Mouse (Mus musculus): ENCODE results near the gene Srcin1.

GRCm38 (mm10) chr11:97485661-97486060, 90.3 kb downstream of the Srcin1 start:
- TF ChIP-seq USF1 (IDR thresholded peaks at IDR 0.05; ENCODE audit: low read depth) = no peak
- TF ChIP-seq CTCF (IDR thresholded peaks at IDR 0.05; ENCODE audit: control insufficient read depth, insufficient read depth, insufficient read length) = no peak
- no peak for TF ChIP-seq MAX (IDR thresholded peaks at IDR 0.05)
- no peak for TF ChIP-seq CEBPB (IDR thresholded peaks at IDR 0.05; ENCODE audit: low read depth)
- no peak for TF ChIP-seq MYOG (IDR thresholded peaks at IDR 0.05; ENCODE audit: control insufficient read depth, extremely low read depth, insufficient read length)
- TF ChIP-seq FOSL1 (IDR thresholded peaks at IDR 0.05; ENCODE audit: insufficient read depth, low read length, poor library complexity, severe bottlenecking) = no peak
- TF ChIP-seq MYOD1 (IDR thresholded peaks at IDR 0.05; ENCODE audit: control insufficient read depth, insufficient read length, low read depth) = no peak

All from C2C12 (cell line).